Mouse (Mus musculus): ENCODE data around the gene Myh3.

Gene Myh3

DNA sequence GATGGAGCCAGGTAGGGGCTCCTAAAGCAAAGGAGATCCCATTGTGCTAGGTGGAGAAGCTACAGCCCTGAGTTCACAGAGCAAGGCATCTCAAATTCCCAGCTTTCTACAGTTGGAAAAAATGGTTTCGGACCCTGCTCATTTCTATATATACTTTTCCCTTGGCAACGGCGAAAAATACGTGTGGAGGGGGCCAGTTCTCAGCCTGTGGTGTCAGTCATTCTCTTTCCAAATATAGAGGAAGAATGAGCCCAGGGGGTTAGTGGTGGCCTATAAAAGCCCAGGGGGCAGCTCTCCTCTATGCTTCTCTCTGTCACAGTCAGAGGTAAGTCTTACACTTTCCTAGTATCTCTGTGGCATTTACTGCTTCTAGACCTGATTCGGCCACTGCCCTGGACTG, at the start of gene Myh3:
Gene Myh3 (plus strand): TSS at position 301 of the 400 bp plus-strand sequence.
- DNase-seq (ENCODE audit: low spot score), result no peak

DNA sequence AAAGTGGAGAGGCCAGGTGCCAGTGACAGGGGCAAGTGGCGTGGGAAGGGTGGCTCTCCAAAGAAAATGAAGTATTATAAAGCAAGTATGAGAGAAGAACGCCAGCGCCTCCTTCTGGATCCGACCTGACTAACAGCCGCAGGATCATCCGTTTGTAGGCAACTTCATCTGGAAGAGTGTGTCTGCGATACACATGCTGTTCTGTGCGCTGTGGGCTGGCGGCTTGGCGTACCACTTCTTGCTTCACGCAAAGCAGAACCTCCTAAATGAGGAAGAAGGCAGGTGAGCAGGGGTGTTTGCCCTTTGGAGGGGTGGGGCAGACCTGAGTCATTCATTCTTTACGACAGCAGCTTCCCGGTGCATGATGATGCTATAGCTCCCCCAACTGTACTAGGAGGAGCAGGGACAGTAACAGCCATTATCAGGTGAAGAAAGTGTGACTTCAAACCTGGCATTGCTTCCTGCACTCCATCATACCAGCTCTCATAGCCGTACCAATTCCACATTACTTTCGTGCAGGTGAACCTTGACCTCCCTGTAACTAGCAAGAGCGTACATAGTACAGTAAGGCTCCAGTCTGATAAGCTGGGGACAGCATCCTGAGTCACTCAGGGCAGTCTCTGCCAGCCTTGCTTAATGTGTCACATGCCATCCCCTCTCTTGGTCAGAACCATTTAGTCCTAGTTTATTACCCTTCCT, 47.0 kb upstream of the Myh3 start:
- DNase-seq (ENCODE audit: low spot score), result no peak

DNA sequence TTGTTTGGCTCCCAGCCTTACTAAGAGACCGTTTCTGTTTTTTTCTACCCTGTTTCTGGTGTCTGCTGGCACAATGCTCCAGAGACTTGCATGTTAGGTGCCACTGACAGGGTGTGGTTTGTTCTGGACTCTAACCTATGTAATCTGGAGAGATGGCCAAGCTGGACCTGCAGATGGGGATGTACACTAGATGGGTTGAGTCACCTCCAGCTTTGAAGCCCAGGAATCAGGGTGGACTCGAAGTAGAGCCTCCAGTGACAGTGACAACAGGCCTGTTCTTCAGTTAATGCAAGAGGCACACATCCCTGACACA, 46.5 kb upstream of the Myh3 start:
- no peak for DNase-seq (ENCODE audit: low spot score)

DNA sequence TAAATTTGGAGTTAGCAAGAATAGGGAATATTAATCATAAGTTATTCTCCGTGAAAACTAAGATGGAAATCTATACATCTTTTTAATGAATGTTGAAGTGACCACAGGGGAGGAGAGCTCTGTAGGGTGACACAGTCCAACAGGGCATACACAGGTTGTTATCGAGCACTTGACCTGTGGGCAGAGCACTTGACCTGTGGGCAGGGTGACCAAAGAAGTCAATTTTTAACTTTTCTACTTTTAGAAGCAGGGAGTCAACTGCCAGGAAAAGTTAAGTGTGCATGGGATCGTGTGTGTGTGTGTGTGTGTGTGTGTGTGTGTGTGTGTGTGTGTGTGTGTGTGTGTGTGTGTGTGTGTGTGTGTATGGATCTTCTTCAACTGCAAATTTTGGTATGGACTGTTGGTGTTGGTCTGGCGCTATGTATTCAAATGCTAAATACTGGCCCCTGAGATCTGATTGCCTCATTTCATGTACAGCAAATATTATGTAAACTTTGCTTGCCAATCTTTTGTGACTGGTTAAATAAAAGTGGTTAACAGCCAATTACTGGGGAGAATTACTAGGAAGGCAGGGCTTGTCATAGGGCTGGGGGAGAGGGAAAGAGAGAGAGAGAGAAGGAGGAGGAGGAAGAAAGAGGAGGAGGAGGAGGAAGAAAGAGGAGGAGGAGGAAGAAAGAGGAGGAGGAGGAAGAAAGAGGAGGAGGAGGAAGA, 43.2 kb upstream of the Myh3 start:
- no peak for DNase-seq (ENCODE audit: low spot score)

DNA sequence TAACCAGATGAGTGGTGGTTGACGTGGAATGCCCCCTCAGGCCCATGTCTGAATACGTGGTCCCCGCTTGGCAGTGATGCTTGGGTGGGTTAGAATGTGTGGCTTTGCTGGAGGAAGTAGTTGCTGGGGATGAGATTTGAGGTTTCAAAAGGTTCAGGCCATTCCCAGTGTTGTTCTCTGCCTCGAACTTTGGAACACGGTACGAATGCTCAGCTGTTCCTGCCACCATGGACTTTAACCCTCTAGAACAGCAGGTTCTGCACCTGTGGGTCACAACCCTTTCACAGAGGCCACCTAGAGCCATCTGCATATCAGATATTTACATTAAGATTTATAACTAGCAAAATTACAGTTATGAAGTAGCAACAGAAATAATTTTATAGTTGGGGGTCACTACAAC, 41.9 kb upstream of the Myh3 start:
- DNase-seq (ENCODE audit: low spot score), result no peak

DNA sequence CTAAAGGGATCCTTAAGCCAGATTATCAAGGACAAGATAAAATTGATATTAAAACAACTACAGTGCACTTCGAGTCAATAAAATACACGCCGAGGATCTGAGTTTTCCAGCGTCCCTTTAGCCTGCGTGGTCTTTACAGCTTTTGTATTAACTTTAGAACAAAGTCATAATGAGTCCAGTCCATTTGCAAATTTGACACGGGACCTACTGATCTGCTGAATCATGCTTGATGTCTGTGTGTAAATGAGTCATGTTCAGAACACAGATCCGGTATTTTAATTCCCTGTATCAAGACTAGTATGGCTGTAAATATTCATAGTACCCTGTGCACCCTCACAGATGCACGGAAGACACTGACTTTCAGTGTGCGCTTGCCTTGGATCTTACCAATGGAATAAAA, 41.2 kb upstream of the Myh3 start:
- no peak for DNase-seq (ENCODE audit: low spot score)

DNA sequence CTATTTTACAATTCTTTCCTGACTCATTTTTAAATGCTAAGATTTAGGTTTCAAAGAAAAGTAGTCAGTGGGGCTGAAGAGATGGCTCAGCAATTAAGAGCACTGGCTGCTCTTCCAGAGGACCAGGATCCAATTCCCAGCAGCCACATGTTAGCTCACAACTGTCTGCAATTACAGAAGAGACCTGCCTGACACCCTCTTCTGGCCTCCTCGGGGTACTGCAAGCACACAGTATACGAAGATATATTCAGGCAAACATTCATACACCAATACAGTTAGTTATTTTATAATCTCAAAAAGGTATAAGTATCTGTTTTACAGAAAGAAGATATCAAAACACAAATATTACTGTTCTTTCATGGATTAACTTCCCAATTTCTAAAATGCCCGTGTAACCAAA, 38.3 kb upstream of the Myh3 start:
- DNase-seq (ENCODE audit: low spot score), result no peak

DNA sequence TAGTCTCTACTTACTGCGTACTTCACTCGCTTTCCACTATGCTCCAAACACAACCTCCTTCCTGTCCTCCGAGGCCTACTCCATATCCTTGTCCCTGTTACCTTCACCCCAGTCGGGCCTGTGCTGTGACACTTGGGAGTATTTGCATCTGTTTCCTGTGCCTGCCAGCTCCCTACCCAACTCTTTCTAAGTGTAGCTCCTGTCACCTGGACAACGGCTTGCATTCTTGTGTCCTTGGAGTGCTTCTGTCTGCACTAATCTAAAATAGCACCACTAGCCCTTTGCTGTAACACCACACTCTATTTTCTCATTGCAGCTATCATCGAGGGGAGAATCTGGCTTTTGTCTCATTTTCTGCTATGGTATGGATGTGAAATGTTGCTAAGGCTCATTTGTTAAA, 37.6 kb upstream of the Myh3 start:
- DNase-seq (ENCODE audit: low spot score), result no peak

DNA sequence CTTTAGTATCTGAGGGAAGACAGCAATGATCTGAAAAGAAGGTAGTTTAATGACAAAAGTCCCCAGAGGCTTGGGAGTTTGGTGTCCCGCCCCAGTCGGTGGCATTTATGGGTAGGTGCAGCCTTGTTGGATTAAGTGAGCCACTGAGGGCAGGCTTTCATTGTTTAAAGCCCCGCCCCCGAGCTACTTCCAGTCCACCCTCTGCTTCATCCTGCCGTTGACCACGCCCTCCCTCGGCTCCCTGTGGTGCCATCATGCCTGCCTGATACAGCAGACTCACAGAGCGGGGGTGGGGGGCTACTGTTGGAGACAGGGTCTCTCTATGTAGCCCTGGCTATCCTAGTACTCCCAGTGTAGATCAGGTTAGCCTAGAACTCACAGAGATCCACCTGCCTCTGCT, 35.1 kb upstream of the Myh3 start:
- no peak for DNase-seq (ENCODE audit: low spot score)

DNA sequence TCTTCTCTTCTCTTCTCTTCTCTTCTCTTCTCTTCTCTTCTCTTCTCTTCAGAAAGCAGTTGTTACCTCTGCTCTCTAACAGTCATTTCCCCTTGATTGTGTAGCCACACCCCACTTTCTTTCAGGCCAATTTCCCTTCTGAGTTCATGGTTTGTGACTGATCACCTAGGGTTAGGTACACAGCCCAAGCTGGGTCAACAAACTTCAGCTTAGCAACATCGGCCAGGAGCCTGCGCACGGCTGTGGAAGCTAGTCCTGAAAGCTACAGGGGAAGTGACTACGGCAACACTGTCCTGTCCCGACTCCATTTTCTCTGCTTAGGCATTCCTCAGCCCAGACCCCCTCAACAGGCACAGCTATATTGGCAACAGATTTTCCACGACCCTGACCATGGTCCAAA, 33.1 kb upstream of the Myh3 start:
- no peak for DNase-seq (ENCODE audit: low spot score)

DNA sequence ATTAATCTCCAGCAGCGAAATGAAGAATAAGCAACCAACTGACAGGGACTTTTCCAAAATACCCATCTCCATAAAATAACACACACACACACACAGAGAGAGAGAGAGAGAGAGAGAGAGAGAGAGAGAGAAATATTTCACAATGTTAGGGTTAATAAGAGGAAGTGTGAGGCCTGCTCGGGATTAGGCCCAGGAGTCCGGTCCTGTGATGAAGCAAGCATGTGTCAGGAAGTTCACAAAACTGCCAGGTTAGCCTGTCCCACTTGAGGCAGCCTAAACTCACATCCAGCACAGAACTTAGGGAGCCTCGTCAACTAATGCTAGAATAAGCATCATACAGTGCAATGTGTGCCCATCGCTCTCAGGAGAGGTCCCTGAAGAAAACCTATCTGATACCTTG, 30.9 kb upstream of the Myh3 start:
- no peak for DNase-seq (ENCODE audit: low spot score)

DNA sequence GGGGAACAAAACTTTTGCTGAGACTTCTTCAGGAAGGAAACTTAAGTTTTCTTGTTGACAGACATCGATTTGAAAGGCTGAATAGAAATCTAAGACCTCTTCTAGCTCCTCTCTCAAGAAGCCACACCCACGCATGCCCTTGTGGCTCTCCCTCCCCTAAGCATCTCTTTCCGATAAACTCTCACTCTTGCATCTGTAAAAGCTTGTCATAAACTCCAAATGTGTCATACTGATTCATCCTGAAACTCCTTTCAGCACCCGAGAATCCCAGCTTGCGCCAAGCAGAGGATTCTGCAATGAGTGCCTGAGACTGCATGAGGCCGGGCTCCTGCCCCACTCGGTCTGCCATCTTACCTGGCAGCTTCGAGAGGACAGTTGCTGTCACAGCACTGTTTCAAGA, 29.6 kb upstream of the Myh3 start:
- DNase-seq (ENCODE audit: low spot score), result no peak

DNA sequence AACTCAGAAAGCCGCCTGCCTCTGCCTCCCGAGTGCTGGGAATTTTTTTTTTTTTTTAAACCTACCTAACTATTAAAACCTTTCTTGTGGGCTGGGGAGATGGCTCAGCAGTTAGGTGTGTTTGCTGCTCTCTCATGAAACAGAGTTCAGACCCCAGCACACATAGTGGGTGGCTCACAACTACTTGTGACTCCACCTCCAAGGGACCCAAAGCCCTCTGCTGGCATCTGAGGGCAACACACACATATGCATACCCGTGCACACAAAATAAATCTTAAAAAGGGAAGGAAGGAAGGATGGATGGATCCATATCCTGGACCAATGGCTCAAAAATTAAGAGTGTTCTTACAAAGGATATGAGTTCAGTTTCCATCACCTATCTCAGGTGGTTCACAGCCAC, 28.8 kb upstream of the Myh3 start:
- no peak for DNase-seq (ENCODE audit: low spot score)

DNA sequence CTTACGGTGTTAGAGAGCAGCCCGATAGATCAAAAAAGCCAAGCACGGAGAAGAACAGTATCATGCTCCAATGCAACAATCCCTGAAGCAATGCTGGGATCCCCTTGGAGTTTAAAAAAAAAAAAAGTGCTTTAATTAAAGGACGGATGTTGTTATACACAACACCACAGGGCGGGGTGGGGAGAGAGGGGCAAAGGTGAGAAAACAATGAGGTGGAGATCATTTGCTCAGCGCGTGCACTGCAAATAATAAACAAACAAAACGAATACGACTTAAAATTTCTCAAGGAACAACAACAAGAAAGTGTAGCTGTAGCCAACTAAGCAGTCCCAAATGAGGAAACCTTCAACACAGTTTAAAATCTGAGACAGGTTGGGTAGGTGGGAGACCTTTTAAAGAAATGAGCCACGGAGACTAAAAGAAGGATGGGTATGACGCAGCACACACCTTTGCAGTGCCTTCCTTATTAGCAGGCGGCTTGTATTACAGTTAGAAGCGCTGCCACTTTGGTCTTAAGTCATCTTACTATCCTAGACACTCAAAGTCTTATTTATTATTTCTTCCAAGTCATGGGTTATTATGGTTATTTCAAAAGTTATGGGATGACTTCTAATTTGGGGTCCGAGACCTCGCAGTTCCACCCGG, 26.3 kb upstream of the Myh3 start:
- DNase-seq (ENCODE audit: low spot score), result no peak

DNA sequence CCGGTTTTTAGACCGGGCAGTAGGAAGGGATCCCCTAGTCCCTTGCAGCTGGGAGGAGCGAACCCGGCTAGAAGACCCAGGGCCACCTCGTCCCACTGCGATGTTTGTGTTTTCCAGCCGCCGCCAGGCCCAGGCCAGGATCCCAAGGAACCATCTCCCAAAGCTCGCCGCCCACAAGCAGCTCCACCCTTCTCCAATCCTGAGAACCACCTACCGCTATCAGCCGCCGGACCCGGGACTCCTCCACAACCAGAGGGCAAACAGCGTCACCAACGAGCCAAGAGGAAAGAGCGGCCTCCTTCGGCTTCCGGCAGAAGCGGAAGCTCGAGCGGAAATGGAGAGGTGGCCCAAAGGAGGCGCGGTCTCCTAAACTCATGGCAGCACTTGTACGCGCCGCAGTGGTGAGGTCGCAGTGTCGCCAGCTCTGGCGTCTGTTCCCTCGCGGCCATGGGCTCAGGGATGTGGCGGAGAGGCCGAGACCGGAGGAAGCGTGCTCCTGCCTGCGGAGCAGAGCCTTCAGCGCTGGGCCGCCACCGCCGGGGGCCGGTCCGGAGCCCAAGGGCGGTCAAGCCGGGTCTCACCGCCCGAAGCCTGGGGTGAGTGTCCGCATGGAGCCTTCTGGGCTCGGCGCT, 25.7 kb upstream of the Myh3 start, which contains the start of the genes Adprm and Sco1:
Gene Adprm (minus strand): TSS at position 274 of the 632 bp plus-strand sequence.
Gene Sco1 (plus strand): TSS at position 350 of the 632 bp plus-strand sequence.
- peak; percentile 90 for DNase-seq (ENCODE audit: low spot score)

DNA sequence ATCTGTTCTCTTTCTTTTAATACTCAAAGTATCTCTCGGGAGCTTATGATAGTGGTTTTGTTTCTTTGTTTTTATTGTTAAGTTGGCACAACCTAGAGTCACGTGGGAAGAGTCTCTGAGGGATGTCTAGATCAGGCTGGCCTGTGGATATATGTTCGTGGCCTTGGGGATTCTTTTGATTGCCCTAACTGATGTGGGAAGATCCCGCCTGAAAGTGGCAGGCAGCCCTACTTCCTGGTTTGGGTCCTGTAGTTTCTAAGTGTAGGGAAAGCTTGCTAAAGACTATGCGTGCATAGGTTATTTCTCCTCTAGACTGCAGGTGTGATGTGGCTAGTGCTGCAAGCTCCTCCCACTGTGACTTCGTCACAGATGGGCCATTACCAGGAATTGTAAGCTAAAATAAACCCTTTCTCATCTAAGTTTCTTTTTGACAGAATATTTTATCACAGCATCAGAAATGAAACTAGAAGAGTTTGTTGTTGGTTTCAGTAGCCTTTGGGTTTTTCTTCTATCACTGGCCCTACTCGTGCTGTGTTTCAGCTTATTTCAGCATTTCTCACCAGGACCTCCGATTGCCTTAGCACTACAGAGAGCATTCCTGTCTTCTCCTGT, 23.2 kb upstream of the Myh3 start:
- DNase-seq (ENCODE audit: low spot score), result no peak

DNA sequence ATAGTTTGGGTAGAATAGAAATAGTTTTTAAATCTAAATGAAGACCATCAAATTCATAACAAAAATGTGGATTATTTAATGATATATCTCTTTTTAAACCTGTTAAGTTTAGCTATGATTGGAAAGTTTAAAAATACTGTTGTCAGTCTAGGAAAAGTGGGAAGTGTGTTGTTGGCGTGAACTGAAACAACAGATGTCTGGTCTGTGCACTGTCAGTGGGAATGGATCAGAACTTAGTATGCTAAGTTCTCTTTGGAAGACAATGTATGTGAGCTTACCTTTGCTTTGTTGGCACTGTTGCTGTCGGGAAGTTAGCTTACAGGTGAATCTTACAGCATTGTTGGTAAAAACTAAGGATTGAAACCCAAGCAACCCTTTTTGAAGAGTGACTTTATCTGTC, 16.8 kb upstream of the Myh3 start:
- DNase-seq (ENCODE audit: low spot score), result no peak

DNA sequence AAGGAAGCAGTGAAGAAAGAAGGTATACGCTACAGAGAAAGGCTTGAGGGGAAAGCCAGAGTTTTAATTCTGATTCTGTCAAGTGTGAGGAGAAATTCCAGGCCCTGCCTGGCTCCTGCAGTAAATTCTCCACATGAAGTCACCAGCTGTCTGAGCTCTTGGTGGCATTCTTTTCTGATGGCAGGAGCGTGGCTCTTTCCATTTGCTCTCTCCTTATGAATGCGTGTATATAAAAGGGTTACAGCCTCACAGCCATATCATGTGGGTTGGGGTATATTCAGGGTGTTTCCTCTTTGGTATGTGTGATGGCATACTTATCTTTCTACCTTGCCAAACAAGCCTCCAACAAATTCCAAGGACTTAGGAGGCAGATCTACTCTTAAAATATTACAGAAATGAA, 15.4 kb upstream of the Myh3 start:
- no peak for DNase-seq (ENCODE audit: low spot score)

DNA sequence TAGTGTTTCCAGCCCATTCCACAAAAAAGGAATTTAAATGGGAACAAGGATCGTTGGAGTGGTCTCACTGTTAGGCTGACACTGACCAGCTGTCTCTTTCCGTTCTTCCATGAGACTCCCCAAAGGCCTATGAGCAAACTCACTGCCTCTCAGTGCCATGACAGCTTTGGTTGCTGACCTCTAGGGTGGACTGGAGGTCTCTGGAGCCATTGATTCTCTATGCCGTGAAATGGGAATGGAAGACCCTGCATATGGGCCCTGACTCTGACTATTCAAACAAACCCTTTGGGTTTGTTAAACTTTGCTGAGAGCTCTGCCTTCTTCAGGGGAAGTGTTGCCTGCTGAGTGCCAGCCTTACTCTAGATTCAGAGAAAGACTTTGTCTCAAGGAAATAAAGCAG, 10.4 kb upstream of the Myh3 start:
- no peak for DNase-seq (ENCODE audit: low spot score)

DNA sequence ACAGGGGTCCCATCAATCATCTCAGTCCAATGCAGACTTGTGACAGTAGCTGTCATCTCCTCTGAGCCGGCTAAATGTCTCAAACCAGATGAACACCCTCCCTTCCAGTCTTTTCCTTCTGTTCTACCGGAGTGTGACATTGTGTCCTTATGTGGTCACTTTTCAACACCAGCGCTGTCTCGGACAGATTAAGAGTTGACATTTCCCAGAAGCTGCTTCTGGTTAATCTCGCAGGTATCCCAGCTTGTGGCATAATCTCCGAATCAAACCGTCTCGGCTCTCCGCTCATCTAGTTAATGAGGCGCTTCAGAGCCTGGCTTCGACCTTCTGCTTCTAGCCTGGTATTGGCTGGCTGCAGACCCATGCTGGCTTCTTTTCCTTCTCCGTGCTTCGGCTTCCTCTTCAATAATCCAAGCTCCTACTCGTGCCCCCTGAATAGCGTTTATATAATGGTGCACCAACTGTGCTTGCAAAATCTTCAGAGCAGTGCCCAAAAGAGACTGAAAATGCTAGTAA, 5.4 kb upstream of the Myh3 start:
- no peak for DNase-seq (ENCODE audit: low spot score)

DNA sequence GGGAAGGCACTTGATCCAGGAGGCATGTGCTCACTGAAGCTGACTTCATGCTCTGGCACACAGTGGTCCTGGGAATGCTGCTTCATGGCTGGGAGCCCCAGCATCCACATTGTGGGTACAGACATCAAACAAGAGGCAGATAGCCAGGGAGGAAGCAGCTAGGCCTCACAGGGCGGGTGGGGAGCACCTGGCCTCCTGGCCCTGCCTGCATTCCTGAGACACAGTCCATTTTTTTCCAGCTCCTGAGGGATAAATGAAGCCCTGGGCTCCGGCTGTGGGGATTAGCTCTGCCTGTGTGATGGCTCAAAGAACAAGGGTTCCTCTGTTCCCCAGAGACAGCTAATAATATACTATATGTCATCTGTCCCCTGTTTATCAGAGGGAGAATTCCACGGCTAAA, 3.1 kb upstream of the Myh3 start:
- no peak for DNase-seq (ENCODE audit: low spot score)

DNA sequence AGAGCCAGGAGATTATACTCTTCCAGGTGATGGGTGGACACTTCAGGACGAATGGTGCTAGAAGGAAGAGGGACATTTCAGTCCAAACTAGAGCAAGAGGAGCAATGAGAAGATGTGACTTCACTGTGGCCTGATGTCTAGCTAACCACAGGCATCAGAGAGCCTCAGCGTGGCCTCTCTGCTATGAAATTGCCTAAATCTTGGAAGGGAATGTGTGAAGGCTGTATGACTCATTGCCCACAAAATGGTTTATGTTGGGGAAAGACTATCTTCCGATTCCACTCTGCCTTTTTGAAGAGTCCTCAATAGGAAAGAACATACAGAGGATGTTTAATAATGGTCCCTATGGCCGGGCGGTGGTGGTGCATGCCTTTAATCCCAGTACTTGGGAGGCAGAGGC, 1.3 kb upstream of the Myh3 start:
- no peak for DNase-seq (ENCODE audit: low spot score)

Measured in urinary bladder, postnatal 14 days (tissue).